Mouse (Mus musculus) gastrocnemius, postnatal 10 days (tissue): ENCODE measurements around the gene Mup12. TPM values are rescaled to one million over a fixed set of nuclear protein-coding genes. Genes with fewer than 3 reads are reported as not detected.
"Not testable (repeated sequence)": the region's sequence is repeated elsewhere in the genome, so short reads cannot be mapped to it uniquely, and the experiment has no call there.

Source experiments
- DNase-seq: peaks from one replicate; pipeline ENCODE4 v3.0.0; 2021; ENCODE audit warnings: mixed read lengths
- long read RNA-seq, 2 experiments: library from polyadenylated mRNA; stranded (forward); transcript quantifications; one replicate each; pipeline ENCODE4 v2.0.0; 2021
- total RNA-seq, 2 experiments: library from RNA; stranded (reverse); gene quantifications; 2 replicates each; pipeline ENCODE4 v1.2.3; 2021

Mup12 gene
- total RNA-seq: not detected
- long read RNA-seq, experiment 1: 0 reads
- long read RNA-seq, experiment 2: 0 reads

GRCm38 (mm10) chr4:60741226-60741625, at the start of gene Mup12:
Gene Mup12 (minus strand): TSS chr4:60741326.
- not testable (repeated sequence) for DNase-seq

Other genes starting within 250 kb of the Mup12 start
- gene Mup1, start 239.4 kb downstream of the Mup12 start, total RNA-seq: not detected
- gene Mup10, start 159.1 kb downstream of the Mup12 start, total RNA-seq: not detected
- not detected for gene Mup11, start 78.9 kb downstream of the Mup12 start, total RNA-seq
- not detected for gene Mup22, start 80.1 kb upstream of the Mup12 start, total RNA-seq